Mouse (Mus musculus): ENCODE results near the gene Slc25a29. TPM values are rescaled to one million over a fixed set of nuclear protein-coding genes. Genes with fewer than 3 reads are reported as not detected.
"Not testable (repeated sequence)": the region's sequence is repeated elsewhere in the genome, so short reads cannot be mapped to it uniquely, and the experiment has no call there.

Gene Slc25a29
- polyA plus RNA-seq, 1 experiment: 0.47 TPM

DNA sequence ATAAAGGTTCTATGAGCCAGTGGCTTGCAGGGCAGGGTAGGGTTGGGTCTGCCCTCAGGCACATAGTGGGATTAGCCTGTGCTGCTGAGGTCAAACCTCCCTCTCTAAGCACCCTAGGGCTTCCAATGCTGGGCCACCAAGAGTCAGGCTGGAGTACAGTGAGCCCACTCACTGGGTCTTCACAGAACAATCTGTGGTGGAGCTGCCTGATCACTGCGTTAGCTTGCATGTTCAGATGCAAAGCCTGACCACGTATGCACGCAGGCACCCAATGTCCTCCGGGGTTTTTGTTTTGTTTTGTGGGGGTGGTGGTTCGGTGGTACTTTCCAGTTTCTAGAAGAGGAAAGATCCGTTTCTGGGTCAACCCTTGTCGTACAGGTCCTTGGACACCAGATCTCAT, 21.4 kb upstream of the Slc25a29 start:
- Histone ChIP-seq H3K27ac (ENCODE audit: insufficient read depth, low read depth, low read length) (no peak overlapping the region), H3K4me1 (ENCODE audit: control insufficient read depth, insufficient read depth, low read length) (no peaks in the 10 kb centered on the region), H3K4me3 (ENCODE audit: insufficient read depth, low read length) (no peak overlapping the region)
- no peak for TF ChIP-seq CTCF (IDR thresholded peaks at IDR 0.05; ENCODE audit: low read depth, low read length)
- TF ChIP-seq POLR2A (IDR thresholded peaks at IDR 0.05; ENCODE audit: borderline replicate concordance, low read depth, low read length): no peak

DNA sequence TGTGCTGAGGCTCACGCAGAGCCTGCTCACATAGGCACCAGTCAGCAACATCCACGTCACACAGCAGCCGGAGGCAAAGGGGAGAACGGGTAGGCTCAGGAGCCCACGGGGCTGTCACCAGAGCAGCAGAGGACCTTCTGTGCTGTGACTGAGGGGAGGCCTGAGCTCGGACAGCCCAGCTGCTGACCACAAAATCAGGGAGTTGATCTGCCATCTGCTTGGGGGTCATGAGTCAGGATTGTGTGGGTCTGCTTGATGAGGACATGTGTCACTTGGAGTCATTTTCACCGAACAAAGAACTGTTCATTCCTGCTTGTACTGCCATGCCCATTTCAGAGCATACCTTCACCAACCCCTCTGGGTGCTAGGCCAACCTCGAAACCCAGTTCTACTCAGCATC, 20.5 kb upstream of the Slc25a29 start:
- Histone ChIP-seq H3K4me3 (ENCODE audit: insufficient read depth, low read length) (no peak overlapping the region), H3K4me1 (ENCODE audit: control insufficient read depth, insufficient read depth, low read length) (peaks cover 7% of the 10 kb centered on the region), H3K27ac (ENCODE audit: insufficient read depth, low read depth, low read length) (no peak overlapping the region)
- TF ChIP-seq POLR2A (IDR thresholded peaks at IDR 0.05; ENCODE audit: borderline replicate concordance, low read depth, low read length) (no peak), CTCF (IDR thresholded peaks at IDR 0.05; ENCODE audit: low read depth, low read length) (no peak)

DNA sequence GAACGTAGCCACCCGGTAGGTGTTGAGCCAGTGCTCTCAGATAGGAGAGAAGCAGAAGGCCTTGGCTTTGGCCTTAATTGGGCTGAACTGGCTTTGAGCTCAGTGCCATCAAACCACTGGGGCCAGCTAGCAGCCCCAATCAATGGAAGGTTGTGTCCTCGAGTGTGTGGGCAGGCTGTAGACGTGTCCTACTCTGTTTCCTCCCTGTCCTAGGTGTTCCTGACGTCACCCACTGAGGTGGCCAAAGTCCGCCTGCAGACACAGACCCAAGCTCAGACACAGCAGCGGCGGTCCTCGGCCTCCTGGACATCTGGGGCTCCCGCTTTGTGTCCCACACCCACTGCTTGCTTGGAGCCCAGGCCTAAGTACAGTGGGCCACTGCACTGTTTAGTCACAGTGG, 19.4 kb upstream of the Slc25a29 start:
- Histone ChIP-seq H3K27ac (ENCODE audit: insufficient read depth, low read depth, low read length) (no peak overlapping the region), H3K4me3 (ENCODE audit: insufficient read depth, low read length) (no peak overlapping the region), H3K4me1 (ENCODE audit: control insufficient read depth, insufficient read depth, low read length) (peaks cover 7% of the 10 kb centered on the region)
- TF ChIP-seq CTCF (IDR thresholded peaks at IDR 0.05; ENCODE audit: low read depth, low read length) (no peak), POLR2A (IDR thresholded peaks at IDR 0.05; ENCODE audit: borderline replicate concordance, low read depth, low read length) (no peak)

- Histone ChIP-seq H3K4me3 (ENCODE audit: insufficient read depth, low read length) (no peak overlapping the region), H3K27ac (ENCODE audit: insufficient read depth, low read depth, low read length) (no peak overlapping the region), H3K4me1 (ENCODE audit: control insufficient read depth, insufficient read depth, low read length) (peaks cover 7% of the 10 kb centered on the region)
- TF ChIP-seq POLR2A (IDR thresholded peaks at IDR 0.05; ENCODE audit: borderline replicate concordance, low read depth, low read length) (no peak), CTCF (IDR thresholded peaks at IDR 0.05; ENCODE audit: low read depth, low read length) (no peak)
Measured at GRCm38 (mm10) chr12:108852822-108853221, 17.1 kb upstream of the Slc25a29 start.

DNA sequence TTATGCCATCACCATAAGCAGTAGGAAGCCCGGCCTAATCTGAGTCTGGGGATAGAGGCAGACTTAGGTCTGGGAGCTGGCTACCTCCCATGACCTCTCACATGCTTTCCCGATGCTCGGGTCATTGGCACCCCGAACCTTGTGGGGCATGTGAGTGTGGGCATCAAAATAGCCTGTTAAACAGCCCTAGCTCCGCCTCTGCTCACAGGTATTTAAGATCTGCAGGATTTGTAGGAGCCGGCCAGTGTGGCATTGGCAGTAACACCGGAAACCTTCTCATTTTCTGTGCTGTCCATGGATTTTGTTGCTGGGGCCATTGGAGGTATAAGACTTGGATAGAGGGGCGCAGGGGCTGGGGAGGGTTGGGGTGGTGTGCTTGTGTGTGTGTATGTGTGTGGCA, 15.2 kb upstream of the Slc25a29 start:
- Histone ChIP-seq H3K4me1 (ENCODE audit: control insufficient read depth, insufficient read depth, low read length) (peaks cover 7% of the 10 kb centered on the region), H3K27ac (ENCODE audit: insufficient read depth, low read depth, low read length) (no peak overlapping the region), H3K4me3 (ENCODE audit: insufficient read depth, low read length) (no peak overlapping the region)
- TF ChIP-seq POLR2A (IDR thresholded peaks at IDR 0.05; ENCODE audit: borderline replicate concordance, low read depth, low read length) (no peak), CTCF (IDR thresholded peaks at IDR 0.05; ENCODE audit: low read depth, low read length) (no peak)

- Histone ChIP-seq H3K4me3 (ENCODE audit: insufficient read depth, low read length) (no peak overlapping the region), H3K27ac (ENCODE audit: insufficient read depth, low read depth, low read length) (no peak overlapping the region), H3K4me1 (ENCODE audit: control insufficient read depth, insufficient read depth, low read length) (peaks cover 7% of the 10 kb centered on the region)
- TF ChIP-seq CTCF (IDR thresholded peaks at IDR 0.05; ENCODE audit: low read depth, low read length): no peak
- no peak for TF ChIP-seq POLR2A (IDR thresholded peaks at IDR 0.05; ENCODE audit: borderline replicate concordance, low read depth, low read length)
Measured at GRCm38 (mm10) chr12:108850129-108850528, 14.4 kb upstream of the Slc25a29 start.

DNA sequence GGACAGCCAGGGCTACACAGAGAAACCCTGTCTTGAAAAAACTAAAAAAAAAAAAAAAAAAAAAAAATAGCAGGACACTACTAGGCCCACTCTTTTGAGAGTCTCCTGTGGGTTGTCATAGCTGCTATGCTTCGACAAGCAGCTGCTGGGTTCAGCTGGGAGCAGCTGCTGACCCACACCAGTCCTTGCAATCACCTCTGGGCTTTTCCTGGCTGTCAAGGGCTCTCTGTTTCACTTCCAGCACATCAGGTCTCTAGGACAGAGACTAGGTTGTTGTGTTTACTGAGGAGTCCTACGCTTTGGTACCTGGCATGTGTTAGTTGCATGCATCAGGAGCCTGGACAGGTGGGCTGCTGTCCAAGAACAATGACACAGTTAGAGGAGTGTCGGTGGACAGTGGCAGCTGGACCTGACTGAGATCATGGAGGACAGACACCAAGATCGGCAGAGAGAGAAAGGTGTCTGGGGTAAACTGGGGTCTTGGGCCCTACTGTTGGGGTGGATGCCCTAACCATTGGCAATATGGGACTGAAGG, 13.9 kb upstream of the Slc25a29 start:
- TF ChIP-seq POLR2A (IDR thresholded peaks at IDR 0.05; ENCODE audit: borderline replicate concordance, low read depth, low read length): no peak
- TF ChIP-seq CTCF (IDR thresholded peaks at IDR 0.05; ENCODE audit: low read depth, low read length): no peak

DNA sequence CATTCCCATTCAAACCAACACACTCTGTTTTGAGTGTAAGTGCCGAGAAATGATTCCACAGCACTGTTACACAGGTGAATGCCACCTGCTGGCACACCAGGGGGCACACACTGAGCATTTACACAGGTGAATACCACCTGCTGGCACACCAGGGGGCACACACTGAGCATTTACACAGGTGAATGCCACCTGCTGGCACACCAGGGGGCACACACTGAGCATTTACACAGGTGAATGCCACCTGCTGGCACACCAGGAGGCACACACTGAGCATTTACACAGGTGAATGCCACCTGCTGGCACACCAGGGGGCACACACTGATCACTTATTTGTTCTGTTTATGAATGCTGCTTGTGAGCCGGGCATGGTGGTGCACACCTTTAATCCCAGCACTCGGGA, 12.3 kb upstream of the Slc25a29 start:
- H3K4me1 ChIP-seq (ENCODE audit: control insufficient read depth, insufficient read depth, low read length); H3K27ac ChIP-seq (ENCODE audit: insufficient read depth, low read depth, low read length): not testable (repeated sequence)

More for the DNA sequence above, 13.9 kb upstream of the Slc25a29 start:
- Histone ChIP-seq H3K27ac (ENCODE audit: insufficient read depth, low read depth, low read length) (no peak overlapping the region), H3K4me3 (ENCODE audit: insufficient read depth, low read length) (no peak overlapping the region), H3K4me1 (ENCODE audit: control insufficient read depth, insufficient read depth, low read length) (peaks cover 7% of the 10 kb centered on the region)

GRCm38 (mm10) chr12:108842663-108843062, 7.0 kb upstream of the Slc25a29 start:
- H3K4me1 ChIP-seq (ENCODE audit: control insufficient read depth, insufficient read depth, low read length): no peaks in the 10 kb centered on the region
- H3K4me3 ChIP-seq (ENCODE audit: insufficient read depth, low read length): no peak overlapping the region
- no peak overlapping the region for H3K27ac ChIP-seq (ENCODE audit: insufficient read depth, low read depth, low read length)
- no peak for TF ChIP-seq CTCF (IDR thresholded peaks at IDR 0.05; ENCODE audit: low read depth, low read length)
- TF ChIP-seq POLR2A (IDR thresholded peaks at IDR 0.05; ENCODE audit: borderline replicate concordance, low read depth, low read length): no peak

More for the DNA sequence above, 12.3 kb upstream of the Slc25a29 start:
- H3K4me3 ChIP-seq (ENCODE audit: insufficient read depth, low read length): not testable (repeated sequence)

- TF ChIP-seq POLR2A (IDR thresholded peaks at IDR 0.05; ENCODE audit: borderline replicate concordance, low read depth, low read length) (no peak), CTCF (IDR thresholded peaks at IDR 0.05; ENCODE audit: low read depth, low read length) (no peak)
Measured at GRCm38 (mm10) chr12:108841181-108841580, 5.5 kb upstream of the Slc25a29 start.

DNA sequence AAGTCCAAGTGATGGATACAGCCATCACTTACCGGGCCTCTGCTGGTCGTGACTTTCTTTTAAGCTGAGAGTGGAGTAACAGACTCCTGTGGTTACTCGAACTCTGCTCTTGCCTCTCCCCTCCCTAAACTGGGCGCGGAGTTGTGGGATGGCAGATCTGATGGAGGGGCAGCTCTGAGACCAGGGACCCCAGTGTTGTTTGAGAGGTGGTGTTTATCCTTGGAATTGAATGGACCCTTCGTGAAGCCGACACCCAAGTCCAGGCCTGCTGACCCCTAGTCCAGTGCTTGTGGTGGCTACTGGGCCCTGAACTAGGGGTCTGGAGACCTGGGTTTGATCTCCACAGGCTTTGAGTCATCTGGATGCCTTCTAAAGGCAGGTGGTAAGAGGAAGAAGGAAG, 1.0 kb upstream of the Slc25a29 start:
- Histone ChIP-seq H3K4me3 (ENCODE audit: insufficient read depth, low read length) (peak overlapping the region; percentile 84), H3K4me1 (ENCODE audit: control insufficient read depth, insufficient read depth, low read length) (peaks cover 24% of the 10 kb centered on the region), H3K27ac (ENCODE audit: insufficient read depth, low read depth, low read length) (no peak overlapping the region)
- TF ChIP-seq POLR2A (IDR thresholded peaks at IDR 0.05; ENCODE audit: borderline replicate concordance, low read depth, low read length) (no peak), CTCF (IDR thresholded peaks at IDR 0.05; ENCODE audit: low read depth, low read length) (no peak)

More at GRCm38 (mm10) chr12:108841181-108841580, 5.5 kb upstream of the Slc25a29 start:
- Histone ChIP-seq H3K27ac (ENCODE audit: insufficient read depth, low read depth, low read length) (no peak overlapping the region), H3K4me1 (ENCODE audit: control insufficient read depth, insufficient read depth, low read length) (peaks cover 12% of the 10 kb centered on the region), H3K4me3 (ENCODE audit: insufficient read depth, low read length) (no peak overlapping the region)
